Mouse (Mus musculus): ENCODE data around the gene Grid2ip. TPM values are rescaled to one million over a fixed set of nuclear protein-coding genes. Genes with fewer than 3 reads are reported as not detected.

The Grid2ip gene
- total and polyA plus RNA-seq, 3 experiments = not detected

DNA sequence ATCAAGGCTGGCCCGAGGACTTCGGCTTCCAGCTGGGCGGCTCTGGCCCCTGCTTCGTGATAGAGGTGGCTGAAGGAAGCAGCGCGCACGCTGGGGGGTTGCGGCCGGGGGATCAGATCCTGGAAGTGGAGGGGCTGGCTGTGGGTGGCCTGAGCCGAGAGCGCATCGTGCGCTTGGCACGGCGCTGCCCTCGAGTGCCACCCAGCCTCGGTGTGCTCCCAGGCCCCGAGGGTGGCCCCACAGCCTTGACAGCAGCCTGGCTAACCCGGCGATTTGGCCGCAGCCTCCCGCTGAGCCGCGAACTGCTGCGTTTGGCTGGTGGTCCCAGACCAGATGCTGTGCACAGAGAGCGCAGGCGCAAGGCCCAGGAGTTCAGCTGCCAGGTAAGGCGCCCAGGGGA lies 426 bp downstream of the Grid2ip start:
- no peak overlapping the region for H3K4me3 ChIP-seq (replicated peaks in 1 of 3; ENCODE audit: low read depth in 2 of 3, low read length in 2 of 3, poor library complexity in 1 of 3)
- peaks cover 0 to 6% of the 10 kb centered on the region in 2 experiments; a peak in 2 of 4 replicates for H3K4me1 ChIP-seq (ENCODE audit: control insufficient read depth in 1 of 2, insufficient read depth in 2 of 2)
- H3K9me3 ChIP-seq (replicated peaks; ENCODE audit: low read length) = peaks cover 16% of the 10 kb centered on the region
- no peak for DNase-seq (ENCODE audit: extremely low read depth)
- in situ Hi-C loops (cut with MboI; ENCODE audit: low pct_ligation_motif_present, low pct_unique_long_range_greater_than_20kb, low sequenced_read_pairs) (no loop called here), dilution Hi-C loops (cut with MboI; ENCODE audit: extremely low pct_ligation_motif_present, extremely low pct_unique_long_range_greater_than_20kb, low sequenced_read_pairs) (no loop called here)
- no peak for TF ChIP-seq KAT2A (IDR thresholded peaks at IDR 0.05; ENCODE audit: insufficient replicate concordance, low read length)
- TF ChIP-seq MEF2A (IDR thresholded peaks at IDR 0.05; ENCODE audit: borderline replicate concordance, low read depth, low read length) = no peak
- TF ChIP-seq PAX5 (IDR thresholded peaks at IDR 0.05; ENCODE audit: low read length) = no peak
- TF ChIP-seq BHLHE40 (IDR thresholded peaks at IDR 0.05; ENCODE audit: low read depth, low read length) = no peak
- TF ChIP-seq ZKSCAN1 (IDR thresholded peaks at IDR 0.05; ENCODE audit: borderline replicate concordance, low read depth, low read length) = no peak
- no peak for TF ChIP-seq MYC (IDR thresholded peaks at IDR 0.05; ENCODE audit: low read depth, low read length)
- no peak for TF ChIP-seq MAFK (IDR thresholded peaks at IDR 0.05; ENCODE audit: insufficient replicate concordance, low read length)
- no peak for TF ChIP-seq SIN3A (IDR thresholded peaks at IDR 0.05; ENCODE audit: low read length)
- H3K4me2 ChIP-seq (ENCODE audit: insufficient read depth, low read depth, poor library complexity, severe bottlenecking) = no peak overlapping the region
- peaks cover 39% of the 10 kb centered on the region for H3K27me3 ChIP-seq (replicated peaks)
- H3K27ac ChIP-seq (ENCODE audit: insufficient read depth, low read depth) = no peak overlapping the region
- no peak overlapping the region for H3K9ac ChIP-seq (ENCODE audit: insufficient read depth, low read depth)
- H3K36me3 ChIP-seq (replicated peaks in 1 of 2; ENCODE audit: control insufficient read depth in 1 of 2, insufficient read depth in 1 of 2, low read length in 1 of 2) = no peaks in the 10 kb centered on the region
- H3K79me2 ChIP-seq (replicated peaks; ENCODE audit: control insufficient read depth, extremely low read depth, insufficient read depth, poor library complexity, severe bottlenecking) = no peaks in the 10 kb centered on the region

DNA sequence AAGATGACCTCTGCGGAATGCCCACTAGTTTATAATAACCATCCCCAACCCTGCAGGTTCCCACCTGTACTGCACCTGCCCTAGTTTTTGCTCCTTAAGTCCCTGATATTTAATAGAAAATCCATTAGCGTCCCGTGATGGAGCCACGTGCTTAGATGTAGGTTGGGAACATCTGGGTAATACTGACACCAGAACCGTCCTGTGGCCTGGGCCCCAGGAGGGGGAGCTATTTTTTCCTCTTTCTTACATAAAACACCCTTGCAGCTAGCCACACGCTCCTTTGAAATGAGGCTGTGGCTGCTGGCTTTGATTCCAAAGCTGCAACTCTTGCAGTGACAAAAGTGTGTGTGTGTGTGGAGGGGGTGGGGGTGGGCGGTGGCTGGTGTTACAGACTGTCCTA lies 2.1 kb downstream of the Grid2ip start:
- H3K27ac ChIP-seq (ENCODE audit: insufficient read depth, low read depth) = no peak overlapping the region
- TF ChIP-seq NRF1 (IDR thresholded peaks at IDR 0.05; ENCODE audit: low read depth, low read length) (no peak), CTCF (conservative IDR thresholded peaks at IDR 0.05 in 1 of 2, IDR thresholded peaks at IDR 0.05 in 1 of 2; ENCODE audit: low read depth in 2 of 2, low read length in 2 of 2) (peak; percentile 7 to 33; a peak in 2 of 4 replicates), MXI1 (IDR thresholded peaks at IDR 0.05; ENCODE audit: low read depth, low read length) (no peak)
- no peak overlapping the region for H3K4me2 ChIP-seq (ENCODE audit: insufficient read depth, low read depth, poor library complexity, severe bottlenecking)
- no peak for DNase-seq (ENCODE audit: extremely low read depth)
- peaks cover 51% of the 10 kb centered on the region for H3K27me3 ChIP-seq (replicated peaks)
- dilution Hi-C loops (cut with MboI; ENCODE audit: extremely low pct_ligation_motif_present, extremely low pct_unique_long_range_greater_than_20kb, low sequenced_read_pairs) = no loop called here
- H3K79me2 ChIP-seq (replicated peaks; ENCODE audit: control insufficient read depth, extremely low read depth, insufficient read depth, poor library complexity, severe bottlenecking) = no peaks in the 10 kb centered on the region
- H3K9me3 ChIP-seq (replicated peaks; ENCODE audit: low read length) = peaks cover 6% of the 10 kb centered on the region
- no peak overlapping the region for H3K9ac ChIP-seq (ENCODE audit: insufficient read depth, low read depth)
- in situ Hi-C loops (cut with MboI; ENCODE audit: low pct_ligation_motif_present, low pct_unique_long_range_greater_than_20kb, low sequenced_read_pairs) = no loop called here
- H3K4me1 ChIP-seq (ENCODE audit: control insufficient read depth in 1 of 2, insufficient read depth in 2 of 2) = peaks cover 0 to 6% of the 10 kb centered on the region in 2 experiments; a peak in 2 of 4 replicates
- H3K36me3 ChIP-seq (replicated peaks in 1 of 2; ENCODE audit: control insufficient read depth in 1 of 2, insufficient read depth in 1 of 2, low read length in 1 of 2) = no peaks in the 10 kb centered on the region
- no peak overlapping the region for H3K4me3 ChIP-seq (replicated peaks in 1 of 3; ENCODE audit: low read depth in 2 of 3, low read length in 2 of 3, poor library complexity in 1 of 3)

DNA sequence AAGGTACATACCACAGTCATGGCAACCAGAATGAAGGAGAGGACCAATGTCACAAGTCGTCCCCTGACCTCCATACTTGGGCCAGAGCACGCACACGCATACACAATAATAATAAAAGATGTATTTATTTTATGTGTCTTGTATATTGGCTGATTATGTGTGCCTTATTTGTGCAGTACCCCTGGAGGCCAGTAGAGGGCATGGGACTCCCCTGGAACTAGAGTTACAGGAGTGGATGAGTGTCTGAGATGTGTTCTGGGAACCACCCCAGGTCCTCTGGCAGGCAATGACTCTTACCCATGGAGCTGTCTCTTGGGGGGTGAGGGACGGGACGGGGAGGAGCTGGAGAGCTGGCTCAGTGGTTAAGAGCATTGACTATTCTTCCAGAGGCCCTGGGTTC lies 2.9 kb downstream of the Grid2ip start:
- dilution Hi-C loops (cut with MboI; ENCODE audit: extremely low pct_ligation_motif_present, extremely low pct_unique_long_range_greater_than_20kb, low sequenced_read_pairs) = no loop called here
- in situ Hi-C loops (cut with MboI; ENCODE audit: low pct_ligation_motif_present, low pct_unique_long_range_greater_than_20kb, low sequenced_read_pairs) = no loop called here
- H3K4me2 ChIP-seq (ENCODE audit: insufficient read depth, low read depth, poor library complexity, severe bottlenecking) = no peak overlapping the region
- peaks cover 6% of the 10 kb centered on the region for H3K9me3 ChIP-seq (replicated peaks; ENCODE audit: low read length)
- H3K4me3 ChIP-seq (replicated peaks in 1 of 3; ENCODE audit: low read depth in 2 of 3, low read length in 2 of 3, poor library complexity in 1 of 3) = no peak overlapping the region
- no peaks in the 10 kb centered on the region for H3K36me3 ChIP-seq (replicated peaks in 1 of 2; ENCODE audit: control insufficient read depth in 1 of 2, insufficient read depth in 1 of 2, low read length in 1 of 2)
- no peaks in the 10 kb centered on the region for H3K79me2 ChIP-seq (replicated peaks; ENCODE audit: control insufficient read depth, extremely low read depth, insufficient read depth, poor library complexity, severe bottlenecking)
- DNase-seq (ENCODE audit: extremely low read depth) = peak; percentile 40
- TF ChIP-seq CTCF (conservative IDR thresholded peaks at IDR 0.05 in 1 of 2, IDR thresholded peaks at IDR 0.05 in 1 of 2; ENCODE audit: low read depth in 2 of 2, low read length in 2 of 2) (peak; percentile 59 to 60), MAZ (IDR thresholded peaks at IDR 0.05; ENCODE audit: low read depth, low read length) (no peak), RAD21 (IDR thresholded peaks at IDR 0.05; ENCODE audit: low read depth, low read length) (peak; percentile 16)
- H3K27ac ChIP-seq (ENCODE audit: insufficient read depth, low read depth) = no peak overlapping the region
- H3K4me1 ChIP-seq (ENCODE audit: control insufficient read depth in 1 of 2, insufficient read depth in 2 of 2) = peaks cover 0 to 6% of the 10 kb centered on the region in 2 experiments; a peak in 2 of 4 replicates
- no peak overlapping the region for H3K9ac ChIP-seq (ENCODE audit: insufficient read depth, low read depth)
- peaks cover 53% of the 10 kb centered on the region for H3K27me3 ChIP-seq (replicated peaks)

Measured in CH12.LX (cell line).